Mouse (Mus musculus): ENCODE results near the gene Sds.

DNA sequence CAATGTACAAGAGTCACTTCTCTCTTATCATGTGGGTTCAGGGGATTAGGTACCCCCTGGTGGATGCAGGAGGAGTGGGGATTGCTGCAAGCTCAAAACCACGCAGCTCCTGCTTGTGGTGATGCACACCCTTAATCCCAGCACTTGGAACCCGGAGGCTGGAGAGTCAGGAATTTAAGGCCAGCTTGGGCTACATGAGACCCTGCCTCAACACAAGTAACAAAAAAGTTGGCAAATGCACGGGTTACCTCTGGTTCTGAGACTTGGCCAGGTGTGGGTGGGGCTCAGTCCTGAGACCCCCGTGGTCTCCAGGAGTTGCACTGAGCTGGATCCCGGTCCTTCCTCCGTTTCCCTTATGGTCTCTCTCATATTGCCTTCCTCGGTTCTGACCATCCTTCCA, 39.1 kb downstream of the Sds start:
- TF ChIP-seq CTCF (IDR thresholded peaks at IDR 0.05; ENCODE audit: insufficient read depth, low read length) (no peak), POLR2A (IDR thresholded peaks at IDR 0.05; ENCODE audit: borderline replicate concordance, extremely low read depth, low read depth, low read length) (no peak)

Measured in lung, adult 2 months (tissue).